Mouse (Mus musculus): ENCODE measurements at regions not wholly inside any gene's neighbourhood (a gene's known extent, or its start where the extent isn't known, plus 50 kb on each side); places are given as distances from the start of the nearest gene placed in this dataset.

DNA sequence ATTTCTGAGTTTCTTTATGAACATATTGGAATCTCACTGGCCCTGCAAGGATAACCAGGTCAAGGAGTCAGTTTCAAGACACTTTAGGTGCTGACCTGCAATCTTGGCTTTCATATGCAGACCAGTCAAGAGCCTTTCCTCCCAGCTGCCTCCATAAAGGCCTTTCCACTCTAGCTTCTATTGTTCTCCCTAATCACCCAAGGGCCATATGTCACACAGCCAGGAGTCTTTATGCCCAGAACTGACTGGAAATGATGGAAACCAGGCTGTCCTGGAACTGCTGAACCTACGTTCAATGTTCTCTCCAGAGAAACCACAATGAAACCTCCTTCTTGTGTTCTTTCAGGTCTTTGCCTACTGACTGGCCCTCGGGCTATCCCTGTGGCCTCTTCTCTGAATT lies 852.7 kb upstream of the Gm5150 start:
- TF ChIP-seq CTCF (IDR thresholded peaks at IDR 0.05; ENCODE audit: low read depth, low read length) (no peak), EP300 (IDR thresholded peaks at IDR 0.05; ENCODE audit: insufficient read depth, low read depth, low read length) (0 out of 2 replicates have a peak, but pooled peaks have one; percentile 26)
